Mouse (Mus musculus): ENCODE measurements around the gene Ddx51. TPM values are rescaled to one million over a fixed set of nuclear protein-coding genes. Genes with fewer than 3 reads are reported as not detected.

The Ddx51 gene
- total RNA-seq (2017), result 7.9 and 10.3 TPM in 2 replicates

GRCm38 (mm10) chr5:110652719-110653648, at the start of gene Ddx51, which contains the start of gene Noc4l:
Ddx51 (plus strand) TSS chr5:110653451.
Noc4l (minus strand) TSS chr5:110653417.
- ATAC-seq (replicated peaks; ENCODE audit: low read depth, poor library complexity, severe bottlenecking), result peak; percentile 80

- ATAC-seq (replicated peaks; ENCODE audit: low read depth, poor library complexity, severe bottlenecking), result no peak
Measured at GRCm38 (mm10) chr5:110604311-110604710, 48.9 kb upstream of the Ddx51 start.

- peak; percentile 44 for ATAC-seq (replicated peaks; ENCODE audit: low read depth, poor library complexity, severe bottlenecking)
Measured at GRCm38 (mm10) chr5:110605531-110606221, 47.6 kb upstream of the Ddx51 start.

GRCm38 (mm10) chr5:110607767-110608166, 45.5 kb upstream of the Ddx51 start:
- ATAC-seq (replicated peaks; ENCODE audit: low read depth, poor library complexity, severe bottlenecking), result no peak

GRCm38 (mm10) chr5:110608336-110608735, 44.9 kb upstream of the Ddx51 start:
- ATAC-seq (replicated peaks; ENCODE audit: low read depth, poor library complexity, severe bottlenecking), result no peak

GRCm38 (mm10) chr5:110608941-110609340, 44.3 kb upstream of the Ddx51 start:
- ATAC-seq (replicated peaks; ENCODE audit: low read depth, poor library complexity, severe bottlenecking), result no peak

- ATAC-seq (replicated peaks; ENCODE audit: low read depth, poor library complexity, severe bottlenecking), result no peak
Measured at GRCm38 (mm10) chr5:110609425-110609824, 43.8 kb upstream of the Ddx51 start.

GRCm38 (mm10) chr5:110609868-110610267, 43.4 kb upstream of the Ddx51 start:
- no peak for ATAC-seq (replicated peaks; ENCODE audit: low read depth, poor library complexity, severe bottlenecking)

- ATAC-seq (replicated peaks; ENCODE audit: low read depth, poor library complexity, severe bottlenecking), result no peak
Measured at GRCm38 (mm10) chr5:110610484-110610883, 42.8 kb upstream of the Ddx51 start.

GRCm38 (mm10) chr5:110611435-110612158, 41.7 kb upstream of the Ddx51 start:
- ATAC-seq (replicated peaks; ENCODE audit: low read depth, poor library complexity, severe bottlenecking), result no peak

GRCm38 (mm10) chr5:110619226-110619625, 34.0 kb upstream of the Ddx51 start:
- ATAC-seq (replicated peaks; ENCODE audit: low read depth, poor library complexity, severe bottlenecking), result no peak

GRCm38 (mm10) chr5:110624319-110624718, 28.9 kb upstream of the Ddx51 start:
- ATAC-seq (replicated peaks; ENCODE audit: low read depth, poor library complexity, severe bottlenecking), result no peak

- no peak for ATAC-seq (replicated peaks; ENCODE audit: low read depth, poor library complexity, severe bottlenecking)
Measured at GRCm38 (mm10) chr5:110627351-110627750, 25.9 kb upstream of the Ddx51 start.

- ATAC-seq (replicated peaks; ENCODE audit: low read depth, poor library complexity, severe bottlenecking), result no peak
Measured at GRCm38 (mm10) chr5:110628156-110628555, 25.1 kb upstream of the Ddx51 start.

- no peak for ATAC-seq (replicated peaks; ENCODE audit: low read depth, poor library complexity, severe bottlenecking)
Measured at GRCm38 (mm10) chr5:110629525-110630120, 23.6 kb upstream of the Ddx51 start.

GRCm38 (mm10) chr5:110635951-110636707, 17.1 kb upstream of the Ddx51 start:
- peak; percentile 74 for ATAC-seq (replicated peaks; ENCODE audit: low read depth, poor library complexity, severe bottlenecking)

GRCm38 (mm10) chr5:110638306-110639074, 14.8 kb upstream of the Ddx51 start:
- no peak for ATAC-seq (replicated peaks; ENCODE audit: low read depth, poor library complexity, severe bottlenecking)

- peak; percentile 97 for ATAC-seq (replicated peaks; ENCODE audit: low read depth, poor library complexity, severe bottlenecking)
Measured at GRCm38 (mm10) chr5:110639459-110639858, 13.8 kb upstream of the Ddx51 start.

- ATAC-seq (replicated peaks; ENCODE audit: low read depth, poor library complexity, severe bottlenecking), result no peak
Measured at GRCm38 (mm10) chr5:110646377-110646776, 6.9 kb upstream of the Ddx51 start.

Measured in common myeloid progenitor, adult 5-6 weeks (primary cell).